Mouse (Mus musculus): ENCODE measurements around the gene Slc22a6.

The Slc22a6 gene

GRCm38 (mm10) chr19:8617904-8618303 is at the start of gene Slc22a6:
TSS of gene Slc22a6 (plus strand) at chr19:8618039.
- POLR2A ChIA-PET: no interaction called here

GRCm38 (mm10) chr19:8569453-8569863 is 48.4 kb upstream of the Slc22a6 start:
- ChIA-PET POLR2A (interaction anchor here in 3 of 4 experiments (0.6 to 1.7 kb wide), 10 partner anchors 47 to 372 kb away, joined by 3 to 14 read pairs (median 3); partner anchors contain the start of gene Ubxn1 (in 1 of the 3)), CTCF (interaction anchor here (0.6 to 2.6 kb wide), 16 partner anchors 9 to 599 kb away, joined by 3 to 21 read pairs (median 4); no protein-coding TSS in a partner anchor)

More at GRCm38 (mm10) chr19:8617904-8618303, at the start of gene Slc22a6:
- CTCF ChIA-PET: no interaction called here

GRCm38 (mm10) chr19:8570341-8571040 is 47.3 kb upstream of the Slc22a6 start:
- POLR2A ChIA-PET: interaction anchor here in 2 of 4 experiments (0.6 to 1.7 kb wide), 4 partner anchors 132 to 153 kb away, joined by 3 to 4 read pairs (median 4); partner anchors contain the start of gene Slc3a2 (in 1 of the 2)
- CTCF ChIA-PET: interaction anchor here in 3 of 4 experiments (0.5 to 2.6 kb wide), 6 partner anchors 8 to 113 kb away, joined by 3 to 21 read pairs (median 12); no protein-coding TSS in a partner anchor

- ChIA-PET POLR2A (interaction anchor here in 1 of 4 experiments (0.6 kb wide), 1 partner anchor 473 kb away, joined by 5 read pairs; no protein-coding TSS in a partner anchor), CTCF (interaction anchor here in 2 of 4 experiments (0.7 to 1.6 kb wide), 2 partner anchors 111 to 189 kb away, joined by 4 to 7 read pairs; no protein-coding TSS in a partner anchor)
Observed at GRCm38 (mm10) chr19:8571746-8572145, 46.1 kb upstream of the Slc22a6 start.

GRCm38 (mm10) chr19:8572485-8572884 is 45.4 kb upstream of the Slc22a6 start:
- CTCF ChIA-PET: interaction anchor here in 2 of 4 experiments (0.7 to 1.6 kb wide), 4 partner anchors 17 to 111 kb away, joined by 3 to 7 read pairs (median 5); no protein-coding TSS in a partner anchor
- POLR2A ChIA-PET: interaction anchor here in 1 of 4 experiments (0.6 to 2.6 kb wide), 3 partner anchors 106 to 474 kb away, joined by 5 to 8 read pairs (median 6); partner anchors contain the start of gene Slc3a2

GRCm38 (mm10) chr19:8577432-8577831 is 40.4 kb upstream of the Slc22a6 start:
- ChIA-PET CTCF (interaction anchor here in 3 of 4 experiments (0.6 to 4.7 kb wide), 7 partner anchors 79 to 141 kb away, joined by 3 to 78 read pairs (median 14); partner anchors contain the start of gene Chrm1 (in 1 of the 3)), POLR2A (interaction anchor here in 2 of 4 experiments (0.5 to 3.0 kb wide), 4 partner anchors 136 to 146 kb away, joined by 4 to 18 read pairs (median 4); partner anchors contain the start of gene Slc3a2 (in 2 of the 2))

- CTCF ChIA-PET: interaction anchor here (0.6 to 4.7 kb wide), 49 partner anchors 9 to 961 kb away, joined by 3 to 78 read pairs (median 4); partner anchors contain the start of genes Chrm1 (in 1 of the 4) and Slc22a8 (in 1 of the 4)
Observed at GRCm38 (mm10) chr19:8578293-8578969, 39.4 kb upstream of the Slc22a6 start.

GRCm38 (mm10) chr19:8578970-8579342 is 38.9 kb upstream of the Slc22a6 start:
- ChIA-PET CTCF (interaction anchor here (0.7 to 4.7 kb wide), 34 partner anchors 9 to 139 kb away, joined by 3 to 78 read pairs (median 4); partner anchors contain the start of gene Chrm1 (in 1 of the 4)), POLR2A (interaction anchor here (0.6 to 3.0 kb wide), 19 partner anchors 61 to 144 kb away, joined by 3 to 18 read pairs (median 4); partner anchors contain the start of gene Slc3a2 (in 3 of the 4))

More at GRCm38 (mm10) chr19:8578293-8578969, 39.4 kb upstream of the Slc22a6 start:
- POLR2A ChIA-PET: interaction anchor here in 3 of 4 experiments (0.5 to 3.0 kb wide), 23 partner anchors 12 to 344 kb away, joined by 3 to 18 read pairs (median 4); partner anchors contain the start of genes Slc3a2 (in 3 of the 3) and Ttc9c (in 1 of the 3)

GRCm38 (mm10) chr19:8585298-8585697 is 32.5 kb upstream of the Slc22a6 start:
- ChIA-PET CTCF (interaction anchor here in 1 of 4 experiments (0.7 kb wide), 1 partner anchor 19 kb away, joined by 3 read pairs; no protein-coding TSS in a partner anchor), POLR2A (interaction anchor here in 1 of 4 experiments (0.7 to 1.0 kb wide), 3 partner anchors 25 to 93 kb away, joined by 3 to 4 read pairs (median 3); no protein-coding TSS in a partner anchor)

- POLR2A ChIA-PET: interaction anchor here in 2 of 4 experiments (0.6 to 0.7 kb wide), 3 partner anchors 45 to 1052 kb away, joined by 3 to 4 read pairs (median 4); no protein-coding TSS in a partner anchor
- CTCF ChIA-PET: interaction anchor here in 2 of 4 experiments (0.7 kb wide), 3 partner anchors 20 to 97 kb away, joined by 3 to 6 read pairs (median 3); no protein-coding TSS in a partner anchor
Observed at GRCm38 (mm10) chr19:8585899-8586298, 31.9 kb upstream of the Slc22a6 start.

GRCm38 (mm10) chr19:8586350-8586749 is 31.5 kb upstream of the Slc22a6 start:
- ChIA-PET POLR2A (interaction anchor here in 2 of 4 experiments (0.6 to 0.7 kb wide), 3 partner anchors 45 to 1053 kb away, joined by 3 to 4 read pairs (median 4); no protein-coding TSS in a partner anchor), CTCF (interaction anchor here in 2 of 4 experiments (0.6 to 0.7 kb wide), 3 partner anchors 27 to 97 kb away, joined by 3 to 6 read pairs (median 3); no protein-coding TSS in a partner anchor)

- ChIA-PET CTCF (interaction anchor here in 1 of 4 experiments (0.8 kb wide), 1 partner anchor 96 kb away, joined by 3 read pairs; no protein-coding TSS in a partner anchor), POLR2A (no interaction called here)
Observed at GRCm38 (mm10) chr19:8587315-8587714, 30.5 kb upstream of the Slc22a6 start.

GRCm38 (mm10) chr19:8590954-8591353 is 26.9 kb upstream of the Slc22a6 start, which contains the start of gene Slc22a8:
TSS of gene Slc22a8 (plus strand) at chr19:8591254.
- POLR2A ChIA-PET: interaction anchor here in 2 of 4 experiments (0.7 to 1.2 kb wide), 2 partner anchors 30 to 132 kb away, joined by 3 read pairs; partner anchors contain the start of gene Slc3a2 (in 1 of the 2)
- CTCF ChIA-PET: interaction anchor here in 2 of 4 experiments (1.0 kb wide), 2 partner anchors 13 to 69 kb away, joined by 3 read pairs; no protein-coding TSS in a partner anchor

GRCm38 (mm10) chr19:8592155-8592554 is 25.7 kb upstream of the Slc22a6 start:
- ChIA-PET POLR2A (interaction anchor here in 1 of 4 experiments (0.6 kb wide), 1 partner anchor 121 kb away, joined by 4 read pairs; no protein-coding TSS in a partner anchor), CTCF (interaction anchor here in 1 of 4 experiments (1.5 kb wide), 1 partner anchor 14 kb away, joined by 3 read pairs; no protein-coding TSS in a partner anchor)

GRCm38 (mm10) chr19:8592873-8593408 is 24.9 kb upstream of the Slc22a6 start:
- ChIA-PET CTCF (interaction anchor here in 2 of 4 experiments (0.5 to 1.5 kb wide), 2 partner anchors 15 to 130 kb away, joined by 3 read pairs; partner anchors contain the start of gene Slc3a2 (in 1 of the 2)), POLR2A (no interaction called here)

GRCm38 (mm10) chr19:8593833-8594232 is 24.0 kb upstream of the Slc22a6 start:
- POLR2A ChIA-PET: interaction anchor here in 1 of 4 experiments (1.0 to 1.1 kb wide), 2 partner anchors 129 to 147 kb away, joined by 3 to 4 read pairs; partner anchors contain the start of genes Slc3a2 and Stx5a
- CTCF ChIA-PET: interaction anchor here in 1 of 4 experiments (1.0 kb wide), 1 partner anchor 24 kb away, joined by 3 read pairs; no protein-coding TSS in a partner anchor

- POLR2A ChIA-PET: interaction anchor here in 1 of 4 experiments (1.0 to 1.1 kb wide), 2 partner anchors 129 to 147 kb away, joined by 3 to 4 read pairs; partner anchors contain the start of genes Slc3a2 and Stx5a
- CTCF ChIA-PET: interaction anchor here in 2 of 4 experiments (0.7 to 1.1 kb wide), 4 partner anchors 16 to 89 kb away, joined by 3 to 4 read pairs (median 3); no protein-coding TSS in a partner anchor
Observed at GRCm38 (mm10) chr19:8594518-8594917, 23.3 kb upstream of the Slc22a6 start.

Data from embryonic stem cell, embryonic (primary cell).